Mouse (Mus musculus): Measurements from ENCODE around the gene Olfr694. TPM values are rescaled to one million over a fixed set of nuclear protein-coding genes. Genes with fewer than 3 reads are reported as not detected.

Olfr694 gene
- polyA plus RNA-seq, 2 experiments: not detected

DNA sequence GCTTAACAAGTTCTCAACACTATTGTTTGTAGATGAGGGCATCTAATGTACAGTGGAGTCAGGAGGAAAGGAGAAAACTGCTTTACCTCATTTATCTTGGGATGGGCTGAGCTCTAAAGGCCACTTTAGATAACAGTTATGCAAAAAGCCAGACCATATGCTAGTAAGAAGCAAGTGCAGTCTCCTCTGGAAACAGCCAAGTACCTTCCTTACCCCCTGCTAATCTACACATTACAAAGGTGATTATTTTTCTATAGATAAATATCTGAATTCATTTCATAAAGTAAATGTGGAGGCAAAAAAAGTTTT is 39.3 kb downstream of the Olfr694 start:
- peak overlapping the region; percentile 38 for H3K4me2 ChIP-seq (ENCODE audit: low read depth)
- peak overlapping the region; percentile 62 for H3K27ac ChIP-seq
- peaks cover 14 to 24% of the 10 kb centered on the region in 2 experiments for H3K4me1 ChIP-seq (replicated peaks; ENCODE audit: control insufficient read depth in 2 of 2, insufficient read depth in 2 of 2, low read length in 1 of 2)
- no peaks in the 10 kb centered on the region for H3K27me3 ChIP-seq (ENCODE audit: control insufficient read depth, insufficient read depth, low read length)
- TF ChIP-seq CTCF (IDR thresholded peaks at IDR 0.05; ENCODE audit: low read depth) (no peak), EP300 (IDR thresholded peaks at IDR 0.05; ENCODE audit: low read depth) (no peak)
- no peak overlapping the region for H3K4me3 ChIP-seq (ENCODE audit: insufficient read depth in 1 of 2, low read depth in 2 of 2, low read length in 2 of 2)
- H3K36me3 ChIP-seq (replicated peaks; ENCODE audit: control insufficient read depth, insufficient read depth, low read depth): no peaks in the 10 kb centered on the region
- 0 out of 2 replicates have a peak overlapping the region, but pooled peaks have one; percentile 9 for H3K9ac ChIP-seq (replicated peaks)
- peak in 2 of 3 experiments; percentile 33 to 45 for DNase-seq (ENCODE audit: low read depth in 3 of 3, low spot score in 3 of 3)
- no peaks in the 10 kb centered on the region for H3K9me3 ChIP-seq (ENCODE audit: control insufficient read depth, low read length)
- ATAC-seq (ENCODE audit: insufficient read depth): peak; percentile 86

DNA sequence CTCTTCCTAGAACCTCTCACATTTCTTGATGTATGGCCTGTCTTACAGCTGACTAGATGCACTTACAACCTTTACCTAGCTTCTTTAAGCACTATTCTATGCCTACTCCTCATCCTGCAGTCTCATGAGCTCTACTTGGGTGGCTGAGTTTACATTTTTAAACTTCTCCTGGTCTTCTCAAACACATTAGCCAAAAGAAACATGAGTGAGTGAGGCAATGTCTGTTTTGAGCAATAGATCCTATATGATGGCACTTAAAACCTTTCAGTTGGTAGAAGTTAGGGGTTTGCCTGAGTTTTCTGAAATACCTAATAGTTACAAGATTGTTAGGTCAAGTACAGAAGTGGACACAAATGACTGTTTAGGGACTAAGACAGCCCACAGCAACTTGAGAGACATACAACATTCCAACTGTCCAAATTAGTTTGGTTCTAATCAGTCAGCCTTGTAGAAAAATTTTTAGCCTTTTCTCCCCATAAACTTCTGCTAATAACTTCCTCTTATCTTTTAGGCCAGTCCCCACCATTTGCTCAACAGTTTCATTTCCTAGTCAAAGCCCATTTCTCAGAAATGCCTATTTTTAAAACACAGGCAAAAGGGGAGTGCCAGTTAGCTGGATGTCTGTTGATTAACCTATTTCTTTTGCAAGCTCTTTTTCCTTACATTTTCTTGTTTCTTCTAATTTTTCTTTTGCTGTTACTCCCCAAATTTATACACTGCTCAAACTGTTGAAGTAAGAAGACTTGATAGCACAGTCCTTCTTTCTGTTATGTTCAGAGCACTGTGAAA is 39.9 kb downstream of the Olfr694 start:
- Histone ChIP-seq H3K4me1 (replicated peaks; ENCODE audit: control insufficient read depth in 2 of 2, insufficient read depth in 2 of 2, low read length in 1 of 2) (peaks cover 14 to 24% of the 10 kb centered on the region in 2 experiments), H3K9me3 (ENCODE audit: control insufficient read depth, low read length) (no peaks in the 10 kb centered on the region), H3K27ac (peak overlapping the region; percentile 62), H3K36me3 (replicated peaks; ENCODE audit: control insufficient read depth, insufficient read depth, low read depth) (no peaks in the 10 kb centered on the region), H3K4me3 (ENCODE audit: insufficient read depth in 1 of 2, low read depth in 2 of 2, low read length in 2 of 2) (no peak overlapping the region), H3K27me3 (ENCODE audit: control insufficient read depth, insufficient read depth, low read length) (no peaks in the 10 kb centered on the region), H3K4me2 (ENCODE audit: low read depth) (peak overlapping the region; percentile 38), H3K9ac (replicated peaks) (no peak overlapping the region)
- TF ChIP-seq CTCF (IDR thresholded peaks at IDR 0.05; ENCODE audit: low read depth): no peak
- TF ChIP-seq EP300 (IDR thresholded peaks at IDR 0.05; ENCODE audit: low read depth): peak; percentile 74
- DNase-seq (ENCODE audit: low read depth in 3 of 3, low spot score in 3 of 3) (peak; percentile 48 to 59 (median 56)), ATAC-seq (ENCODE audit: insufficient read depth) (peak; percentile 83)

DNA sequence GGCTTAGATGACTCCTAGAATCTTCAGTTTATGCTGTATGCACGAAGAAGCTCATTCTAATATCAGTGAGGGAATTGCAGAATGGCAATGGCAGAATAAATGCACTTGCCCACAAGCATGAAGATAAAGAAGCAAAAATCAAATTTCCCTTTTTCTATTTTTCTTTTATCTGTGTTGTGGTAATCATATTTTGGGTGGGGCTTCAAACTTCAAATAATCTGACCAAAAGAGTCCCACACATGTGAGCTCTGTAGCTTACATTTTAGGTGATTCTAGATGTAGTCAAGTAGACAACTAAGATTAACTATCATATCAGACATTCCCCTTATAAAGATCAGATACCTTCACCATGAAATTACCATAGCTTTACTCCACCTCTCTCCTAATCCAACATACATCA is 41.8 kb downstream of the Olfr694 start:
- Histone ChIP-seq H3K27ac (no peak overlapping the region), H3K36me3 (replicated peaks; ENCODE audit: control insufficient read depth, insufficient read depth, low read depth) (no peaks in the 10 kb centered on the region), H3K4me2 (ENCODE audit: low read depth) (no peak overlapping the region), H3K9ac (replicated peaks) (no peak overlapping the region), H3K27me3 (ENCODE audit: control insufficient read depth, insufficient read depth, low read length) (no peaks in the 10 kb centered on the region), H3K4me1 (replicated peaks; ENCODE audit: control insufficient read depth in 2 of 2, insufficient read depth in 2 of 2, low read length in 1 of 2) (peaks cover 14 to 24% of the 10 kb centered on the region in 2 experiments), H3K4me3 (ENCODE audit: insufficient read depth in 1 of 2, low read depth in 2 of 2, low read length in 2 of 2) (no peak overlapping the region), H3K9me3 (ENCODE audit: control insufficient read depth, low read length) (no peaks in the 10 kb centered on the region)
- TF ChIP-seq EP300 (IDR thresholded peaks at IDR 0.05; ENCODE audit: low read depth) (no peak), CTCF (IDR thresholded peaks at IDR 0.05; ENCODE audit: low read depth) (no peak)
- ATAC-seq (ENCODE audit: insufficient read depth) (no peak), DNase-seq (ENCODE audit: low read depth in 3 of 3, low spot score in 3 of 3) (no peak)
- 55% methylated on average over 1 of the region's 1 CpGs for WGBS (ENCODE audit: insufficient replicate concordance)

DNA sequence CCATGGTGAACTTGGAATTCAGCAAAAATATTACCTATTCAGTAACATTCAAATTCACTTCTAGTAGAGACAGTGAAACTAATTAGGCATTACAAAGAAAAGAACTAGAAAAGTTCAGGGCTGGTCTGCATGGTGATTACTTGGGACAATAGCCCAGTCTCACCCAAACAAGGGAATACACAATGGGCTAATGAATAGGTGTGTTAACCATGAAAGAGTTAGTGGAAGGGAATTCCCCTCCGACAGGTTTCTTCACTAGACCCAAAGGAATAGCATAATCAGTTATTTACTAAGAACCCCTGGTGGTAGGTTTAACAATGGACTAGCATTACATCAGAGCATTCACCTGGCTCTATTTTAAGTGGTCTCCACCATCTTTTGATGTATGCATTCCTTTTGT is 46.4 kb downstream of the Olfr694 start:
- Histone ChIP-seq H3K4me3 (ENCODE audit: insufficient read depth in 1 of 2, low read depth in 2 of 2, low read length in 2 of 2) (no peak overlapping the region), H3K27me3 (ENCODE audit: control insufficient read depth, insufficient read depth, low read length) (no peaks in the 10 kb centered on the region), H3K36me3 (replicated peaks; ENCODE audit: control insufficient read depth, insufficient read depth, low read depth) (no peaks in the 10 kb centered on the region), H3K4me2 (ENCODE audit: low read depth) (no peak overlapping the region), H3K27ac (no peak overlapping the region), H3K9ac (replicated peaks) (no peak overlapping the region), H3K4me1 (replicated peaks; ENCODE audit: control insufficient read depth in 2 of 2, insufficient read depth in 2 of 2, low read length in 1 of 2) (peaks cover 0 to 2% of the 10 kb centered on the region in 2 experiments; a peak in 1 of 4 replicates), H3K9me3 (ENCODE audit: control insufficient read depth, low read length) (no peaks in the 10 kb centered on the region)
- 79% methylated on average over 1 of the region's 1 CpGs for WGBS (ENCODE audit: insufficient replicate concordance)
- no peak for TF ChIP-seq CTCF (IDR thresholded peaks at IDR 0.05; ENCODE audit: low read depth)
- no peak for TF ChIP-seq EP300 (IDR thresholded peaks at IDR 0.05; ENCODE audit: low read depth)
- ATAC-seq (ENCODE audit: insufficient read depth): no peak
- no peak for DNase-seq (ENCODE audit: low read depth in 3 of 3, low spot score in 3 of 3)

DNA sequence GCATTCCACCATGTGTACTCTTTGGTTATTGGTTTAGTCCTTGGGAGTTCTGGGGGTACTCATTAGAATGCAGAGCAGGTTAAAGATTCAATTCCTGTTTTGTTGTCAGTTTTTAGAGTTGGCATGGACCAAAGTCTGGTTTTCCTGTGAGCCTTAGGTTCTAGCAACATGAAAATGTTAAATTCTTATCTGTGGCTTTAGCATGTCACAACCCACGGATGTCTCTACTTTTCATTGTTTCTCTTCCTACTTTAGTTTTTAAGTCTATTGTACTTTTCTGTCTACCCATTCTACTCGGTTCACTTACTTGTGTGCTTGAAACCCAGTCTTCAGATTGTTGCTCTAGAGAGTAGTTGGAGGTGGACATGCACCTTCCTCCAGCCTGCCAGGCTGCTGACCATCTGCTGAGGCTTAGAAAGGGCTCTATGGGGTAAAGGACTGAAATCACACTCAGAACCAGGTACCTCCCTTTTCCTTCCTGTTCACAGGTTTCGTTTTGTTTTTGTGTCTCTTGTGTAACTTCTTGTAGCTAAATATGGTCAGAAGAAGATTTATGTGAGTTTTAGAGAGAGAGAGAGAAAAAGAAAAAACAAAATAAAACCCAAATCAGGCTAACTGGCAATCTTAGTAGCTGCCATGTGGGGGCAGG is 47.3 kb downstream of the Olfr694 start:
- Histone ChIP-seq H3K4me3 (ENCODE audit: insufficient read depth in 1 of 2, low read depth in 2 of 2, low read length in 2 of 2) (no peak overlapping the region), H3K27ac (no peak overlapping the region), H3K9ac (replicated peaks) (no peak overlapping the region), H3K36me3 (replicated peaks; ENCODE audit: control insufficient read depth, insufficient read depth, low read depth) (no peaks in the 10 kb centered on the region), H3K4me2 (ENCODE audit: low read depth) (no peak overlapping the region), H3K4me1 (replicated peaks; ENCODE audit: control insufficient read depth in 2 of 2, insufficient read depth in 2 of 2, low read length in 1 of 2) (no peaks in the 10 kb centered on the region; a peak in 1 of 4 replicates), H3K9me3 (ENCODE audit: control insufficient read depth, low read length) (no peaks in the 10 kb centered on the region), H3K27me3 (ENCODE audit: control insufficient read depth, insufficient read depth, low read length) (no peaks in the 10 kb centered on the region)
- 23% methylated on average over 3 of the region's 3 CpGs for WGBS (ENCODE audit: insufficient replicate concordance)
- ATAC-seq (ENCODE audit: insufficient read depth): no peak
- no peak for DNase-seq (ENCODE audit: low read depth in 3 of 3, low spot score in 3 of 3)
- TF ChIP-seq CTCF (IDR thresholded peaks at IDR 0.05; ENCODE audit: low read depth): no peak
- TF ChIP-seq EP300 (IDR thresholded peaks at IDR 0.05; ENCODE audit: low read depth): no peak

Data from liver, embryonic 14.5 days (tissue).